Mouse (Mus musculus) heart, postnatal 0 days (tissue): Measurements from ENCODE around the gene 1700025C18Rik.

Source experiments
- CTCF ChIP-seq: IDR thresholded peaks from 2 replicates; pipeline ENCODE4 v1.5.1; 2016; ENCODE audit warnings: antibody characterized with exemption, control low read depth, low read depth
- EP300 ChIP-seq: IDR thresholded peaks from 2 replicates; pipeline ENCODE4 v1.6.1; 2016; ENCODE audit warnings: antibody characterized with exemption, low read depth

DNA sequence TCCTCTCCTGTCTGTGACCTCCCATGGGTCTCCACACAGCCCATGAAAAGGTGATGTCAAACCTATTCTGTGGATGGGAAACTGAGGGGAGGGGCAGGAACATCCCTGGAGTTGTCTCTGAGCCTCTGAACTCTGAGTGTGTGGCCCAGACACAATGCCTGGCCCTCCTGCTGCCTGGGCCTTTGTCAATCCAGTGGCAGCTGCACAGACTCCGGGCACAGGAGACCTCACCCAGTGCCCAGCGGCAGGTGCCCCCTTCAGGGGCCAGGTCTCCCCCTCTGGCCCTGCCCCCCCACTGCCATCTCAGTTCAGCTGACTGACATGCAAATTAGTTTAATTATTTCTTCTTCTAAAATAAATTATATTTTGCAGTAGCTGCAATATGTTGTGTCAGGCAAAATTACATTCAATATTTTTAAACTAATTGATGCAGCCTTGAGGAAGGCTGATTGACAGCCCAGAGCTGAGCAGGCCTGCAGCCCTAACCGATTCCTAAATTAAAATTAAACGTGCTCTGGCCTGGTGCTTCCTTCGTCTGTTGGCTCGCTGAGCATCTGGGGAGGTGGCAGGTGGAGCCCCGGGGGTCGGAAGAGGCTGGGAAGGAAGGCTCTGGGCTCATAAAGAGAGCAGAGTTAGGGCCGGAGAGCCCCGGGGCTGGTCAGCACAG lies 36.5 kb upstream of the 1700025C18Rik start:
- no peak for TF ChIP-seq EP300
- no peak for TF ChIP-seq CTCF
